Mouse (Mus musculus): Measurements from ENCODE around the gene Olfr1230.

The Olfr1230 gene

DNA sequence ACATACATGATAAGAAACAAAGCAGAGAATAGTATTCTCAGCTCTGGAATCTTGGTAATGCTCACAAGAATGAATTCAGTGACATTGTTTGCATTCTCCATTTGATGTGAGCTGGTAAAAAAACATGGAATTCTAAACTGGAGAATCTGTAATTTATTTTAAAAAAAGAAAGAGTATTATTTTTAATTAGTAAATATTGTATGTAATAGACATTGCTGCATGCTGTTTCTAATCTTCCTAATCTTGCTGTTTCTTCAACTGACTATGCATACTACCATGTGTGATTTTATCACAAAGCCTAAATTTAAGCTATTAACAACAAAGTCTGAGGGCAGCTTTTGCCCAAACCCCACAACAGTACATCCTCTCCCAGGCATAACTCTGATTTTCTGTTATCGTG is at the start of gene Olfr1230:
Olfr1230 (minus strand) TSS at position 101 of the 400 bp plus-strand sequence.
- DNase-seq (ENCODE audit: low read depth, low spot score): no peak

DNA sequence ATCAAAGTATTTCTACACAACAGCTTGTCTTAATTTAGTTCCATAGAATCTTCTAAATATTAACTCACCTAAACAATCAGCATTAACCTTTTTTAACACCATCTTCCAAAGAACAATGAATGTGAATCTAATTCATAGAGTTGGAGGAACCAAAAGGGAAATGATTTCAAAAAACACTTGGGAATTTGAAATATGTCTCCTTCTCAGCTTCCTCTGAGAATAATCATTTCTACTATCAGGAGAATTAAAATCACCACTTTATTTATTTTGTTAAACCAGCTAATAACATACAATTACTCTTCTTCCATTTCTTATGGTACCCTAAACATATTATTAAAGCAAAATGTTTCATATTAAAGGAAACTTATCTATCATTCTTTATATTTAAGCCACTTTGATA is 45.2 kb upstream of the Olfr1230 start, which contains the start of gene Olfr1233:
Olfr1233 (minus strand) TSS at position 101 of the 400 bp plus-strand sequence.
- no peak for DNase-seq (ENCODE audit: low read depth, low spot score)

DNA sequence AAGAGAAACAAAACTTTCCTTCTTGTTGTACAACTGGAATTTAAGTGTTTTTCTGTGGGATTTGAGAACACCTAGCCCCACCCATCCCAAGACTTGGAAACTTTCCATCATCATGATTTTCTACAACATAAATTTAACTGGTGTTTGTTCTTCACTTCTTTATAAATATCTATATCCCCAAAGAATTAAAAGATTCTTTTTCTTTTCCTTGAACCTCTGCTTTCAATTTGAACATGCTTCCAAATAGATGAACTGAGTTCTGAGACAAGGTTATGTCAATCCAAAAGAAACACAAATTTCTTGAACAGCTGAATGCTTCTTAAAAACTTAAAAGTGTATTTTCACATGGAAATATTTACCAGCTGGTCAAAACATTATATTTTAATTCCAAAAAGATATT is 32.5 kb upstream of the Olfr1230 start, which contains the start of gene Olfr1232:
Olfr1232 (minus strand) TSS at position 101 of the 400 bp plus-strand sequence.
- DNase-seq (ENCODE audit: low read depth, low spot score): no peak

DNA sequence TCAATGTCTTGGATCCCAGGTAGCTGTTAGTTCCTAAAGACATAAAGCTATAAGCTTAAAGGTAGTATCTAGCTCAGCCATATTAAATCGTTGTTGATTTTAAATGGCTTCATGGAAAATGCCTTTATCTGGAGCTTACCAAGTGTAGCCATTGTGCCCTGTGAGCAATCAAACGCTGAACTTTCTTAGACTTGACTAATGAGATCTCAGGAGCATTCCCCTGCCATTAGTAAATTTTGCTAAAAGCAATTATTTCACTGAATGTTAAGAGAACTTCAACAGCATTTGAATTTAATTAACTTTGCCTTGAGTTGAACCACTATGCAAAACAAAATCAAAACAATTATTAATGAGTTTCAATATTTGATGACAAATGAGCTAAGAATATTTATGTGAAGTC is 9.9 kb upstream of the Olfr1230 start, which contains the start of gene Olfr1231:
Olfr1231 (minus strand) TSS at position 101 of the 400 bp plus-strand sequence.
- no peak for DNase-seq (ENCODE audit: low read depth, low spot score)

DNA sequence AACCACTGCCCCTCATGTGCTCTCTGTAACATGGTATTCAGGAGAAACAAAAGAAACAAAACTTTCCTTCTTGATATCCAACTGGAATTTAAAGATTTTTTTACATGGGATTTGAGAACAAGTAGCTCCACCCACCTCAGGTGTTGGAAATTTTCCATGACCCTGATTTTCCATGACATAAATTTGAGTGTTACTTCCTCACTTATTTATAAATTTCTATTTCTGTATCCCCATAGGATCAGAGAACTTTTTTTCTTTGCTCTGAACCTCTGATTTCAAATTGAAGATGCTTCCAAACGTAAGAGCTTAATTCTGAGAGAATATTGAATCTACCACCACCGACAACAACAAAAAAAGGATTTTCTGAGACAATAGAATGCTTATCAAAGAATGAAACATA is 9.2 kb downstream of the Olfr1230 start, which contains the start of gene Olfr1229:
Olfr1229 (minus strand) TSS at position 101 of the 400 bp plus-strand sequence.
- no peak for DNase-seq (ENCODE audit: low read depth, low spot score)

DNA sequence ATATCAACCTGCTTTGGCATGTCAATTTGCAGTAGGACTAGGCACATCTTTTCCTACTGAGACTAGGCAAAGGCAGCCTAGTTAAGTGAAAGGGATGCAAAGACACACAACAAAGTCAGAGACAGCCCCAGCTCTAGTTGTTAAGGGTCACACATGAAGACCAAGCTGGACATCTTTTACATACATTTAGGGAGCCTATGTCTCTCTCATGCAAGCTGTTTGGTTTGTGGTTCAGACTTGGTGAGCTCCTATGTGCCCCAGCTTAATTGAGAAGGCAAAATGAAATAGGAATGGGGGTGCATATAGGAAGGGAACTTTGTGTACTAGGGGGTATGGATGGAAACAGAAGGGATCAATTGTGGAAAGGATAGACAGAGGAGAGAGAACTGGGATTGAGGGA is 43.1 kb downstream of the Olfr1230 start, which contains the start of gene Olfr1228:
Olfr1228 (minus strand) TSS at position 101 of the 400 bp plus-strand sequence.
- no peak for DNase-seq (ENCODE audit: low read depth, low spot score)

Data from c-Kit-negative CD71-positive TER-119-positive erythroid progenitor cells, embryonic 14.5 days (primary cell).